Mouse (Mus musculus): ENCODE results near the gene Celsr3. TPM values are rescaled to one million over a fixed set of nuclear protein-coding genes. Genes with fewer than 3 reads are reported as not detected.

Gene Celsr3
- total RNA-seq, 1 experiment from 2014 or later = 4.2 TPM

GRCm38 (mm10) chr9:108858792-108859527 is 32.8 kb downstream of the Celsr3 start:
- DNase-seq = no peak

Small RNAs within 50 kb of the gene (microRNA-seq; reads per million reads assigned to microRNA genes)
- 0 reads per million in 2 experiments for gene Gm23156

Other genes with a start within 250 kb of the Celsr3 start
- 90.9 and 141 TPM in 2 replicates for gene Wdr6, start 247.6 kb upstream of the Celsr3 start, total RNA-seq (2021)
- 8.7 and 10.5 TPM in 2 replicates for gene P4htm, start 228.7 kb upstream of the Celsr3 start, total RNA-seq (2021)
- 48.9 and 73.9 TPM in 2 replicates for gene Arih2, start 176.9 kb upstream of the Celsr3 start, total RNA-seq (2021)
- gene Slc25a20, start 164.2 kb upstream of the Celsr3 start, total RNA-seq (2021) = 91.1 and 112 TPM in 2 replicates
- 29.3 and 30.7 TPM in 2 replicates for gene Prkar2a, start 137.0 kb upstream of the Celsr3 start, total RNA-seq (2021)
- gene Ip6k2, start 42.5 kb upstream of the Celsr3 start, total RNA-seq (2021) = 79.3 and 92.7 TPM in 2 replicates
- gene Nckipsd, start 18.0 kb upstream of the Celsr3 start, total RNA-seq (2021) = 7.3 and 10.6 TPM in 2 replicates
- 10.3 and 16.4 TPM in 2 replicates for gene Slc26a6, start 27.0 kb downstream of the Celsr3 start, total RNA-seq (2021)
- gene Tmem89, start 88.3 kb downstream of the Celsr3 start, total RNA-seq (2021) = not detected in 2 replicates
- 577 and 589 TPM in 2 replicates for gene Uqcrc1, start 110.3 kb downstream of the Celsr3 start, total RNA-seq (2021)
- gene Col7a1, start 127.3 kb downstream of the Celsr3 start, total RNA-seq (2021) = 3.5 and 6.3 TPM in 2 replicates
- 0.82 TPM in 1 of 2 replicates, not detected in the other for gene Ucn2, start 159.7 kb downstream of the Celsr3 start, total RNA-seq (2021)
- gene Pfkfb4, start 165.5 kb downstream of the Celsr3 start, total RNA-seq (2021) = 4.5 and 6.5 TPM in 2 replicates
- gene Shisa5, start 212.2 kb downstream of the Celsr3 start, total RNA-seq (2021) = 119 TPM in 2 replicates
- 18.8 and 23.3 TPM in 2 replicates for gene Trex1, start 233.4 kb downstream of the Celsr3 start, total RNA-seq (2021)
- gene Atrip, start 247.8 kb downstream of the Celsr3 start, total RNA-seq (2021) = 18.1 and 20.5 TPM in 2 replicates